Mouse (Mus musculus) layer of hippocampus, adult 11-12 months (tissue): ENCODE data around the gene Sh2d3c.

Source experiments
- DNase-seq: peaks from one replicate; pipeline ENCODE4 v3.0.0; 2022; ENCODE audit warnings: low spot score

The Sh2d3c gene

GRCm38 (mm10) chr2:32720681-32721229 lies at the start of gene Sh2d3c:
Sh2d3c (plus strand) TSS chr2:32721055.
- DNase-seq, result peak; percentile 54

- no peak for DNase-seq
These were observed 49.7 kb upstream of the Sh2d3c start for GRCm38 (mm10) chr2:32671147-32671546.

DNA sequence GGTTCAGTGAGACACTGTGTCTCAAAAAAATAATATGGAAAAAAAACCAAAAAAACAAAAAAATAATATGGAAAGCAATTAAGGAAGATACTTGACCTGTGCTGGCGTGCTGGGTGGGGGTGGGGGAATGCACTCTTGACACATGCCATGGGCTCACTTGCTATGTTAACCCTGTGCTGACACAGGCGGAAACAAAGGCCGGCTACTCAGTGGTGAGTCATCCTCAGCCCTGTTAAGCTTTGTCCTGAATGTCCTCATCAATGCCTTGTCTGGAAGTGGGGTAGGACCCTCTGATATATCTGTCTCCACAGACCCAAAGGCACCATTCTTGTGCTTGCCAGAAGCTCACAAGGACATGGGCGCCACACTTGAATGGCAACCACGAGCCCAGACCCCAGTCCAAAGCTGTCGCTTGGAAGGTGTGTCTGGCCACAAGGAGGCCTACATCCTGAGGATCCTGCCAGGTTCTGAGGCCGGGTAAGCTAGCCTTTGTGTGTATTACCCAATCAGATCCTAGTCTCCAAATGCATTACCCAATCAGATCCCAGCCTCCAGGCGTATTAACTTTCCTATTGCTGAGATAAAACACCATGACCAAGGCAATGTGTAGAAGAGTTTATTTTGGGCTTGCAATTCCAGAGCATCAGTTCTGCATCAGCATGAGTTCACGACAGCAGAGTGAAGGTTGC lies 48.8 kb upstream of the Sh2d3c start:
- no peak for DNase-seq

- DNase-seq, result no peak
These were observed 47.5 kb upstream of the Sh2d3c start for GRCm38 (mm10) chr2:32673176-32673917.

GRCm38 (mm10) chr2:32676821-32677220 lies 44.0 kb upstream of the Sh2d3c start:
- DNase-seq, result no peak

- no peak for DNase-seq
These were observed 43.2 kb upstream of the Sh2d3c start for GRCm38 (mm10) chr2:32677683-32678082.

DNA sequence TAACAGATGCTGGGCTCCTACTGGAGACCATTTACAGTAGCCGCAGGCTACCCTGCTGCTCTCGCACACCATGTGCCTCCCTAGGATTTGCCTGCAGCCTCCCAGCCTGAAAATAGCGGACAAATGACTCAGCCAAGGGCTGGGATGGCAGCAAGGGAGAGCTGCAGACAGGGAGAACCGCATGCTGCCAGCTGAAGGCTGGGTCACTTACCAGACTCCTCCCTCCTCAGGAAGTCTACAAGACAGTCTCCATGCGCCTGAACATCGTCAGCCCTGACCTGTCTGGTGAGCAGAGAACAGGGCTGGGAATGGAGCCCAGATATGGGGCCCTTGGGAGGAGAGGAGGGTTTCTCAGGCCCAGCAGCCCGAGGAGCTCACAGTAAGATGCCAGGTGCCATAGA lies 40.8 kb upstream of the Sh2d3c start:
- DNase-seq, result no peak

GRCm38 (mm10) chr2:32680961-32681650 lies 39.7 kb upstream of the Sh2d3c start:
- DNase-seq, result no peak

- no peak for DNase-seq
These were observed 39.1 kb upstream of the Sh2d3c start for GRCm38 (mm10) chr2:32681754-32682153.

DNA sequence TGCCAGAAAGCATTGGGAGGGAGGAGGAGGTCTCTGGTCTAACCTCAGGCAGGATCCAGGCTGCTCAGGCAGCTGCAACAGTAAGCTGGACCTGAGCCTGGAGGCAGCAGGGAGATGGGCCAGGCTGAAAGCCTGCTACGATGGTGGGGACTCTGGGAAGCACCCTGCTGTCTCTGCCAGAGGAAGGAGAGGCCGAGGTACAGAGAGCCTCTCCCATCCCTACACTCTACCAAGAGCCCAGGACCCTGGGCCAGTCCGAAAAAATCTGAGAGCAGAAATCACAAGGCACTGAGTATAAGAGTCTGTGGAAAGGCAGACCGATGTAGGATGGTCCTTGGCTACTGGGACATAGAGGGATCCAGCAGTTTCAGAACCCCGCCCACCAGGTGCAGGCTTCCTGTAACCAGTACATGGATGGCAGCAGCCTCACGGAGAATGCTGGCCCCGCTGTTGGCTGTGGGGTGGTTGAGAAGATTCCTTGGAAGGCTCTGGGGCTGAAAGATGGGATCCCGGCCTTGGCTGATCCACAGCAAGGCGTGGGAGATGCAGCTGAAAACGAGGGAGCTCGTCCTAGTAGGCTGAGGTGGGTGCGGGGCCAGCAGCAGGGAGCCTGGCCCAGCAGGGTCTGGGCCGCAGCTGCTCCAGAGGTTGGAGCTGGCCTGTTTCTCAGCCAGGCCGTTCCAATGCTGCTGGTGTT lies 38.0 kb upstream of the Sh2d3c start:
- DNase-seq, result no peak

GRCm38 (mm10) chr2:32683701-32684100 lies 37.2 kb upstream of the Sh2d3c start:
- no peak for DNase-seq

- DNase-seq, result no peak
These were observed 36.0 kb upstream of the Sh2d3c start for GRCm38 (mm10) chr2:32684681-32685428.

GRCm38 (mm10) chr2:32685807-32686206 lies 35.0 kb upstream of the Sh2d3c start:
- DNase-seq, result no peak

DNA sequence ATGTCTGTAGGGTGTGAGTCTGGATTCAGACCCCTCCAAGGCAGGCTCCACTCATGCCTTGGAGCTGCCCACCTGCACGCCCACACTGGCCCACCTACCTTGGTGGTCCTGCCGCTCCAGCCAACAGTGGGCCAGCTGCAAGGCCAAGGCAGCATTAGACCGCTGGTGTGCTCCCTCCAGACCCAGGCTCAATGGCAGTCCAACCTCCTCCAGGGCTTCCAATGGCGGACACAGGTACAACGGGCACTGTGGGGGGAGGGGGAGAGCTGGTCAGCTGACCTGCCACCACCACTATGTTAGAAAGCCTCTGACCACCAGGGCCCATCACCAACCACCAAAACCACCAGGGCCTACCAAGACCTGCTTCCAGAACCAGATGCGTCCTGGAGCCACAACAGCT lies 34.2 kb upstream of the Sh2d3c start:
- DNase-seq, result no peak

- no peak for DNase-seq
These were observed 33.3 kb upstream of the Sh2d3c start for GRCm38 (mm10) chr2:32687562-32687961.

DNA sequence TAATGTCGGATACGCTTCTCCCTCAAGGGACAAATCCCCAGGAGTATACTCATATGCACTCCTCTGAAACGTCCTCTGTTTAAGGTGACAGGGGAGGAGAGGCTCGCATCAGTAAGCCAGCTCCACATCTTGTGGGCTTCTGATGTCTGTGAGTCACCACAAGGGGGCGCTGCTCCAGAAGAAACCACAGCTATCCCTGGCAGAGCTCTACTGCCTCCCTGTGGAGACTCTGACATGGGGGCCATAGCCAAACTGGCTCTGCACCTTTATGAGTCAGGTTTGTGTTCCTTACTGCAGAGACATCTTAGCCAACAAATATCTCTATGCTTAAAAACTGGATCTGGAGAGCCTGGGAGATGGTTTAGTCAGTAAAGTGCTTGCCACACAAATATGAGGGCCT lies 31.4 kb upstream of the Sh2d3c start:
- peak; percentile 93 for DNase-seq

GRCm38 (mm10) chr2:32691041-32691440 lies 29.8 kb upstream of the Sh2d3c start:
- no peak for DNase-seq

- no peak for DNase-seq
These were observed 28.4 kb upstream of the Sh2d3c start for GRCm38 (mm10) chr2:32692496-32692895.

DNA sequence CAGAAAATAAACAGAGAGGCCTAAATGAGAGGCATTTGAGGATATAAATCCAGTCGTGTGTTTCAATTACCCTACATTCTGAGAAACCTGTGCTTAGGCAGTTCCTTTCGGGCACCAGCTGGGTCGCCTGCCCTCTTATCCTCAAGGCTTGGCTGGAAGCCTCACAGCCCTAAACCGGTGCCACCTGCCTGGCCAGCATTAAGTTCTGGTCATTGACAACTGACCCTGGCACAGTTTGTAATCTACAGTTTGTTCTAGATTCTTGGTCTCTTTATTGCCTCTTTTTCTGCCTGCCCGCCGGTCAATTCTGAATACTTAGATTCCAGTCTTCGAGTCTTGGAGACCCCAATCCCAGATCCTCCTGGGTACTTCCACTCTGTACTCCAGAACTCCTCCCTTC lies 27.6 kb upstream of the Sh2d3c start:
- no peak for DNase-seq

GRCm38 (mm10) chr2:32693823-32694411 lies 26.9 kb upstream of the Sh2d3c start:
- peak; percentile 96 for DNase-seq

DNA sequence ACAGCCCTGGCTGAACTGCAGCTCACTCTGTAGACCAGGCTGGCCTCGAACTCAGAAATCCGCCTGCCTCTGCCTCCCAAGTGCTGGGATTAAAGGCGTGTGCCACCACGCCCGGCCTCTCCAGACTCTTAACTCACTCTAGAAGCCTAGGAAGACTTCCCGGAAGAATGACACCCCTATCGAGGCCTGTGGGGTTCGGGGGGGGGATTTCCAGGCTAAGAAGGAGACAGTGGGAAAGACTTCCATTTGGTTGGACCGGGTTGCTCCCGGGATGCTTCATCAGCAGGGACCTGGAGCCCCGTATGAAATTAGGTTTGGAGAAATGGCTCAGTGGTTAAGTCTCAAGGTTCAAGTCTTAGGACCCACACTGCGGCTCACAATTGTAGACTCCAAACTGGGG lies 26.2 kb upstream of the Sh2d3c start:
- no peak for DNase-seq
